Mouse (Mus musculus): ENCODE results near the gene Gpatch4.
A peak's percentile ranks its signal among the peaks of the same experiment; 100 is the strongest.

Gene Gpatch4

GRCm38 (mm10) chr3:88030608-88031395 lies 12.1 kb upstream of the Gpatch4 start:
- DNase-seq (ENCODE audit: low spot score): no peak

GRCm38 (mm10) chr3:88033506-88033905 lies 9.4 kb upstream of the Gpatch4 start:
- DNase-seq (ENCODE audit: low spot score): no peak

- DNase-seq (ENCODE audit: low spot score): no peak
Measured at GRCm38 (mm10) chr3:88035561-88036293, 7.2 kb upstream of the Gpatch4 start.

- no peak for DNase-seq (ENCODE audit: low spot score)
Measured at GRCm38 (mm10) chr3:88049532-88049931, 6.6 kb downstream of the Gpatch4 start.

GRCm38 (mm10) chr3:88057030-88057429 lies 14.1 kb downstream of the Gpatch4 start:
- DNase-seq (ENCODE audit: low spot score): no peak

- DNase-seq (ENCODE audit: low spot score): peak; percentile 68
Measured at GRCm38 (mm10) chr3:88057902-88058696, 15.2 kb downstream of the Gpatch4 start, which contains the start of gene Naxe. Naxe (minus strand) TSS chr3:88058495.

GRCm38 (mm10) chr3:88068386-88068785 lies 25.5 kb downstream of the Gpatch4 start:
- DNase-seq (ENCODE audit: low spot score): no peak

GRCm38 (mm10) chr3:88071783-88072182 lies 28.9 kb downstream of the Gpatch4 start:
- DNase-seq (ENCODE audit: low spot score): peak; percentile 82

- DNase-seq (ENCODE audit: low spot score): no peak
Measured at GRCm38 (mm10) chr3:88073631-88074030, 30.7 kb downstream of the Gpatch4 start.

GRCm38 (mm10) chr3:88074351-88074750 lies 31.4 kb downstream of the Gpatch4 start:
- no peak for DNase-seq (ENCODE audit: low spot score)

GRCm38 (mm10) chr3:88074766-88075165 lies 31.9 kb downstream of the Gpatch4 start:
- DNase-seq (ENCODE audit: low spot score): no peak

- DNase-seq (ENCODE audit: low spot score): no peak
Measured at GRCm38 (mm10) chr3:88077441-88077840, 34.5 kb downstream of the Gpatch4 start.

- no peak for DNase-seq (ENCODE audit: low spot score)
Measured at GRCm38 (mm10) chr3:88078204-88078603, 35.3 kb downstream of the Gpatch4 start, which contains the start of gene Ttc24. Ttc24 (minus strand) TSS chr3:88078304.

- peak; percentile 71 for DNase-seq (ENCODE audit: low spot score)
Measured at GRCm38 (mm10) chr3:88081345-88082223, 38.7 kb downstream of the Gpatch4 start, which contains the start of gene Iqgap3. Iqgap3 (plus strand) TSS chr3:88081971.

GRCm38 (mm10) chr3:88082224-88082618 lies 39.3 kb downstream of the Gpatch4 start:
- no peak for DNase-seq (ENCODE audit: low spot score)

- DNase-seq (ENCODE audit: low spot score): no peak
Measured at GRCm38 (mm10) chr3:88082663-88083062, 39.8 kb downstream of the Gpatch4 start.

GRCm38 (mm10) chr3:88084001-88084400 lies 41.1 kb downstream of the Gpatch4 start:
- no peak for DNase-seq (ENCODE audit: low spot score)

GRCm38 (mm10) chr3:88085459-88085858 lies 42.6 kb downstream of the Gpatch4 start:
- DNase-seq (ENCODE audit: low spot score): no peak

GRCm38 (mm10) chr3:88087688-88088087 lies 44.8 kb downstream of the Gpatch4 start:
- DNase-seq (ENCODE audit: low spot score): no peak

GRCm38 (mm10) chr3:88090106-88090505 lies 47.2 kb downstream of the Gpatch4 start:
- no peak for DNase-seq (ENCODE audit: low spot score)

GRCm38 (mm10) chr3:88090616-88091015 lies 47.7 kb downstream of the Gpatch4 start:
- DNase-seq (ENCODE audit: low spot score): no peak
